ENCODE assay signal across 8 mouse cellular contexts in the genomic region with DNA sequence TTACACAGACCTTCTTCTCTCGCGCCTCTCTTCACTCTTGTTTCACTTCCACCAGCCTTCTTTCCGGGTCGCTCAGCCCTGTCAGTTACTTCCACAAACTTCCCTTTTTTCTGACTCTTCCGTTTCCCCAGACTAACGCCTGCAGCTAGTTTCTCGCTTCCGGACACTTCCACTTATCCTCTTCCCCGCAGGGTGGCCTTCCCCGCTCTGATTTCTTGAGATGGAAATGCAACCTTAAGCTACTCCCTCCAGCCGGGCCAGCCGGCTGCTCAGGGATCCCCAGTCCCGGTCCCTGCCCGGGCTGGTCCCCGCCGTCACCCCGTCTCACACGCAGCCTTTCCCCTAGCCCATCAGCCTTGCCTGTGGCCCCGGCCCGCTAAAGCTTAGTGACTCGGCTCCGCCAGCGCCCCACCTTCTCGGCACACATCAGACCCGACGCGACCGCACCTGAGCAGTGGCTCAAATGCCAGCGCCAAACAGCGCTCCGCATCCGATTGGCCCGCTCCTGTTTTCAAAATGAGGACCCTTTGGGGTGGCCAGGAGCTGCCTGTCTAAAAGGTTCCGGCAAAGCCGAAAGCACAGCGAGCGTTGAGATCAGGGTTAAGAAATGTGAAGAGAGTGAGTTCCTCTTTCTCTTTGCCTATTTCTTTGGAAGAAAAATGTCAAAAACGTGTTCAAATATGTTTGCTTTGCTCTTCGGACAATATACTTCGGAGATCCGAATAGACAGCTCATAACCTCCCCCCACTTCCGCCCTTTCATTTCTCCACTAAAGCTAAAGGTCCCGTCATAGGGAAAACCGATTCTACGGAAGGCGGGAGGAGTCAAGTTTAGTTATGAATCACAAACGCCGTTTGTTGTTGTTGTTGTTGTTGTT. TPM values are rescaled to one million over a fixed set of nuclear protein-coding genes. Genes with fewer than 3 reads are reported as not detected.
A peak's percentile ranks its signal among the peaks of the same experiment; 100 is the strongest.
DNase-seq lines count a peak whose midpoint lies in the region; ATAC-seq lines count a peak whose summit lies in the region.

A gene (minus strand): TSS at position 417 of the 877 bp plus-strand sequence.

- H3K27me3 ChIP-seq in hindbrain, embryonic 16.5 days (replicated peaks; ENCODE audit: control insufficient read depth, insufficient read depth, low read length), result no peaks in the 10 kb centered on the region; the same call in 1 of the 2 replicates

- H3K4me1 ChIP-seq in hindbrain, embryonic 16.5 days (ENCODE audit: control insufficient read depth, insufficient read depth, low read depth, low read length), result peaks cover 13% of the 10 kb centered on the region

- H3K36me3 ChIP-seq in hindbrain, embryonic 16.5 days (ENCODE audit: control insufficient read depth, insufficient read depth, low read length), result no peaks in the 10 kb centered on the region
- H3K36me3 ChIP-seq in macrophage (ENCODE audit: inconsistent target), result no peaks in the 10 kb centered on the region

- peak within 1 kb of the TSS; percentile 84 for H3K4me3 ChIP-seq in hindbrain, embryonic 16.5 days (ENCODE audit: low read length)
- H3K4me3 ChIP-seq in macrophage (ENCODE audit: inconsistent target), result peak within 1 kb of the TSS; percentile 94

- peaks cover 46% of the 10 kb centered on the region for H3K79me2 ChIP-seq in macrophage (ENCODE audit: inconsistent target)

- H3K4me2 ChIP-seq in hindbrain, embryonic 16.5 days (ENCODE audit: low read length), result peak within 1 kb of the TSS; percentile 99

- ATAC-seq in hindbrain, embryonic 16.5 days, result peak; percentile 98

- peak within 1 kb of the TSS; percentile 63 for H3K9ac ChIP-seq in hindbrain, embryonic 16.5 days (ENCODE audit: low read depth, low read length)

- peak; percentile 74 for DNase-seq in WW6 (ENCODE audit: low read depth, low spot score)
- DNase-seq in cerebellum, postnatal 4 days (ENCODE audit: low spot score in 2 of 2), result peak; percentile 69 to 88
- DNase-seq in gastrocnemius, adult 18-20 months (ENCODE audit: low spot score), result peak; percentile 93
- peak; percentile 88 to 89 for DNase-seq in left cerebral cortex, adult 18-20 months (ENCODE audit: low spot score in 2 of 2)
- DNase-seq in right cerebral cortex, adult 18-20 months, result peak; percentile 88
- DNase-seq in urinary bladder, postnatal 10 days (ENCODE audit: low spot score), result peak; percentile 57

- H3K27ac ChIP-seq in hindbrain, embryonic 16.5 days (ENCODE audit: low read depth, low read length), result peak within 1 kb of the TSS; percentile 85
- H3K27ac ChIP-seq in macrophage, result peak within 1 kb of the TSS; percentile 98

- no peaks in the 10 kb centered on the region for H3K9me3 ChIP-seq in hindbrain, embryonic 16.5 days (ENCODE audit: control insufficient read depth, low read length)

- under 1% methylated on average over 48 of the region's 48 CpGs for WGBS in hindbrain, embryonic 16.5 days
- WGBS in macrophage (ENCODE audit: missing documents), result under 1% methylated on average over 47 of the region's 48 CpGs

RNA-seq across cellular contexts. Expression of the gene that starts here (rescaled TPM):
- total RNA-seq in gastrocnemius, adult 18-20 months (2021), result under 1 TPM; 0.81 to 0.87 TPM
- 5.2 and 8.0 TPM in 2 replicates for polyA plus RNA-seq in hindbrain, embryonic 16.5 days (2015; fragmentation: Nextera tagmentation; extraction: Ambion mirVana)
- 1 to 10 TPM; 1.5 to 1.8 TPM for total RNA-seq in left cerebral cortex, adult 18-20 months (2021)
- total RNA-seq in macrophage (2018; cell fraction: chromatin; rRNA removed), result 10 to 100 TPM in 21 of 26 experiments, 1 to 10 TPM in 5; 6.0 to 44.8 (median 20.1) TPM
- total RNA-seq in macrophage (2018; cell fraction: cytosol; rRNA removed), result 10 to 100 TPM in 25 of 26 experiments, 1 to 10 TPM in 1; 9.8 to 26.3 (median 19.9) TPM
- 10 to 100 TPM in 25 of 26 experiments, 1 to 10 TPM in 1; 9.9 to 41.9 (median 19.3) TPM for total RNA-seq in macrophage (2018; cell fraction: nucleus; rRNA removed)
- 17.0 to 23.3 TPM (median 23.1 TPM) in 3 replicates for polyA plus RNA-seq in macrophage (2018)

Comparison
In these comparisons a context has a peak if more than half of its experiments do, and no peak if none do; other contexts are left out.
1. Peak in every context shown above with its lines: DNase-seq, ATAC-seq, H3K4me3 ChIP-seq and H3K27ac ChIP-seq.
2. Peak in DNase-seq in gastrocnemius, adult 18-20 months; RNA of the gene not detected or under 1 TPM.